Mouse (Mus musculus) liver, postnatal 0 days (tissue): ENCODE measurements around the gene Khdc1a.

Experiments used
- CTCF ChIP-seq: sonication (generic); IDR thresholded peaks from 2 replicates; pipeline ENCODE4 v1.5.1; 2016; ENCODE audit warnings: antibody characterized with exemption, low read depth
- EP300 ChIP-seq: IDR thresholded peaks from 2 replicates; pipeline ENCODE4 v1.6.1; 2016; ENCODE audit warnings: antibody characterized with exemption, low read depth, mild to moderate bottlenecking

- no peak for TF ChIP-seq CTCF
- no peak for TF ChIP-seq EP300
Measured at GRCm38 (mm10) chr1:21304646-21305045, 44.8 kb upstream of the Khdc1a start.
